Mouse (Mus musculus) ES-CJ7 (cell line): Measurements from ENCODE around the gene Tspan15.

Experiments
- DNase-seq: peaks from one replicate; pipeline ENCODE4 v3.0.0; 2011; ENCODE audit warnings: low read depth, low spot score

The Tspan15 gene

DNA sequence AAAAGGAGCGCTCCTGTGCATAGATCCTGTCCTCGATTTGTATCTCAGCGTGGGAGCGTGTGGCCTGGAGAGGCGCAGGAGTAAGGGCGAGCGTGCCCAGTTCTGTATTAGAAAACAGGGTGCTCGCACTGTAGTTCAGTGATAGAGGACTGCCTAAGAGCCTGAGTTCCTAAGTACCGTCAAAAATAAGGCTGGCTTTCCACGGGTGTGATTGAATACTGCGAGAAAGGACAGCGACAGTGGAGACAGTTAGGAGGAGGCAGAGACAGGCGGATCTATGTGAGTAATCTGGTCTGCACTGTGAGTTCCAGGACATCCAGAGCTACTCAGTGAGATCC, 313 bp upstream of the Tspan15 start:
- DNase-seq: no peak

DNA sequence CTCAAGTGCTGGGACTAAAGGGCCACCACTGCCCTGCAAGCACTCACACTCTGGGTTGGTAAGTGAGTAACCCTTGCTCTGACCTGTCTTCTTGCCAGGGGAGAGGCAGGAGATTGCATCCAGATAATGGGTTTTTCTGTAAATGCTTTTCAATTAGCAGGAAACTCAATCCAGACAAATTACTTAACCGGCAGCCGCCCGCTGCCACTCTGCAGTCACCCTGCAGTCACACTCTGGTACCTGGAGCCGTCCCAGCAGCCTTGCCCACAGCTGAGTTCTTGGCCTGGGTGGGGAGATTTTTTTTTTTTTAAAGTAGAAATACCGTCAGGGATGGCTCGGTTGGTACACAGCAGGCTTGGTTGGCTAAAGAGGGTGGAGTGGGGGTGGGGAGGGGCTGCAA, 2.9 kb downstream of the Tspan15 start:
- DNase-seq: no peak

- DNase-seq: no peak
These were observed 5.2 kb downstream of the Tspan15 start for GRCm38 (mm10) chr10:62225839-62226238.

DNA sequence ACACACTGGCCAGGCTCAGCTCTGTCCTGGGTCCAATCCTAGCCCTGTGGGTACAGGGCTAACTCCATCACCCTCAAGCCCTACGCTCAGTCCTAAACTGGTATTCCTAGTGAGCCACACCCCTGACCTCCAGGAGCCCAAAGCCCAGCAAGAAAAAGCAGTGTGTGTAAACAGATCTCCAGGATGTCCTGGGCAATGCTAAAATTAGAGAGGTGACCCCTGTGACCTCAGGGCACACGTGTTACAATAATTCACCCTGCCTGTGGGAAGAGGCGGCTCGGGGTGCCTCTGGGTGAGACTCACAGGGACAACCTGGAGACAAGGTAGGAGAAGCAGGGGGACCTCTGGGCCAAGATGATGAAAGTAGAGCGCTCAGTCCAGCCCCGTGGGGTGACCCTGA, 6.8 kb downstream of the Tspan15 start:
- DNase-seq: no peak

GRCm38 (mm10) chr10:62222777-62223176, 8.3 kb downstream of the Tspan15 start:
- DNase-seq: no peak

DNA sequence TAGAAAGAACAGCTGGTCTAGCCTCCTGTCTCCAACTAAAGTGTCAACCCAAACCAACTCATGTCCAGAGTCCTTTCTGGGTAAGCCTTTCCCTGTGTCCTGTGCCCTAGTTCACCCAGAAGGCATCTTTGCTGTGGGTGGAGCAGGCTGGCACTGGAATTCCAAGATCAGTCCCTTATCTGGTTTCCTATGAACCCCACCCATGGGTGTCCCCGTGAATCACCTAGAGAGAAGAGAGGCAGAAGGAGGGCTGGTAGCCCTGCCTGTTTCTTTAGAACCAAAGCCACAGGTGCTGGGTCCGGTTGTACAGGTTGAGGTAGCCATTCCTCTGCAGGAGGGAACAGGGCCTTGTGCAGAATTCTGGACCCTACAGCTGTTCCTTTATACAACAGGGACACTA, 9.4 kb downstream of the Tspan15 start:
- no peak for DNase-seq

GRCm38 (mm10) chr10:62220732-62221514, 10.1 kb downstream of the Tspan15 start:
- DNase-seq: no peak

- DNase-seq: no peak
These were observed 12.3 kb downstream of the Tspan15 start for GRCm38 (mm10) chr10:62218789-62219172.

DNA sequence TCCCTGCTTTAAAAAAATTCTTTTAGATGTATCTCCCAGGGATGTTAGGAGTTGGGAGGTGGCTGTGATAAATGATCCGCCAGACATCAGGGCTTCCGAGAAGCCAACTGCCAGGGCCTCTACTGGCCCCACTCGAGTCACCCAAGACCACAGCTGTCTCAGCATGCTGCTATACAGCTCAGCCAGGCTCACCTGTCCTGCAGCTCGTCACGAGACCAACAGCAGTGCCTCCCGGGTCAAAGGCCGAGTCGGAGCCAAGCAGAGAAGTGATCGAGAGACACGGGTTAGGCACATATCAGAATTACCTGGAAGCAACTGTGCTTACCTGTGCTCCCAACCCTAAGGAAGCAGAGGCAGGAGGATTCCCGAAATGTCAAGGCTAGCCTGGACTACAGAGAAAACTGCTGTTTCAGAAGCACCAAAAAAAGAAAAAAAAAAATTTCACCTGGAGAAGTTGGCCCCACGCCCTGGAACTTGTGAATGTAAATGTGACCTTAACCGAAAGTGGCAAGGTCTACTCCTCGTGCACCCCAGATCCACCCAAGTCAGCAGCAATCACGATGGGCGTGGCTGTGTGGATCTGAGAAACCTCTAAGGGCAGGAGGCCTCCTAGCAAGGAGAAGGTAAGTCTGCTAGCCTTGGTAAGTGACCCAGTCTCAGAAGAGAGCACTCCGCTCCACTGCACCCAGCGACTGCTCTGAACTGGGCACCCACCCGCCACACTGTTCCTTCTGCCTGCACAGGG, 12.8 kb downstream of the Tspan15 start:
- no peak for DNase-seq

GRCm38 (mm10) chr10:62217196-62217595, 13.9 kb downstream of the Tspan15 start:
- peak; percentile 57 for DNase-seq

DNA sequence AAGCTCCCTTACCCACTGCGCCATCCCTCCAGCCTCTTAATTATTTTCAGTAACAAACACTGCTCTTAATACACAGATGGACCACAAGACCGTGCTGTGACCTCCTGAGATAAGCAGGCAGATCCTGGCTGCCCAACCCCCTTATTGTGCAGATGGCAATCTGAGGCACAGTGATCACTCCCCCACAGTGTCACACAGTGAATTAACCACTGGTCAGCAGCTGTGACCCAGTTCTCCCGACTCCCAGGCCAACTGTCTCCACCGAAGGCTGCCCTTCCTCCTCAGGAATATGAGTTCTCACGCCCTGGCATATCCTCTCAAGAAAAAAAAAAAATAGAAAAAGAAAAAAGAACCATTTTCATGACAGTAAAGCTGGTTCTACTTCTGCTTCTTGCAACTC, 14.5 kb downstream of the Tspan15 start:
- no peak for DNase-seq

- no peak for DNase-seq
These were observed 15.4 kb downstream of the Tspan15 start for GRCm38 (mm10) chr10:62215633-62216032.

DNA sequence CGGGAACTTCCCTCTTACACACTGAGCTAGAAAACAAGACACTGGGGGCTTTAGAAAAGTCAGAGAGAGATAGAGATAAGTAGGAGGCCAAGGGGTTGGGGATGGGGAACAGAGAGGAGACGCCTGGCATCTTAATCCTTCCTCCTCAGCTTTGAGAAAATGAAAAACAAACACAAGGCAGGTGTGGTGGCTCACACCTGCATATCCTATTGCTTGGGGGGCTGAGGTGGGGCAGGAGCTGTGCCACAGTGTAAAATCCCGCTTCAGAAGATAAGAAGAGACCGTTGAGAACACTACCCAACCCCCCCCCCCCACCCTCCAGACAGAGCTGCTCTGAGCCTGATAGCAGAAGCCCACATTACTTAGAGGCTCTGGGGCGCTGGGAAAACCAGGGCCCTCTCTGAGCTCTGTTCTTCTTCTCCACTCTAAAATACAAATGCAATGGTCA, 15.9 kb downstream of the Tspan15 start:
- no peak for DNase-seq

- DNase-seq: no peak
These were observed 19.7 kb downstream of the Tspan15 start for GRCm38 (mm10) chr10:62211310-62211709.

DNA sequence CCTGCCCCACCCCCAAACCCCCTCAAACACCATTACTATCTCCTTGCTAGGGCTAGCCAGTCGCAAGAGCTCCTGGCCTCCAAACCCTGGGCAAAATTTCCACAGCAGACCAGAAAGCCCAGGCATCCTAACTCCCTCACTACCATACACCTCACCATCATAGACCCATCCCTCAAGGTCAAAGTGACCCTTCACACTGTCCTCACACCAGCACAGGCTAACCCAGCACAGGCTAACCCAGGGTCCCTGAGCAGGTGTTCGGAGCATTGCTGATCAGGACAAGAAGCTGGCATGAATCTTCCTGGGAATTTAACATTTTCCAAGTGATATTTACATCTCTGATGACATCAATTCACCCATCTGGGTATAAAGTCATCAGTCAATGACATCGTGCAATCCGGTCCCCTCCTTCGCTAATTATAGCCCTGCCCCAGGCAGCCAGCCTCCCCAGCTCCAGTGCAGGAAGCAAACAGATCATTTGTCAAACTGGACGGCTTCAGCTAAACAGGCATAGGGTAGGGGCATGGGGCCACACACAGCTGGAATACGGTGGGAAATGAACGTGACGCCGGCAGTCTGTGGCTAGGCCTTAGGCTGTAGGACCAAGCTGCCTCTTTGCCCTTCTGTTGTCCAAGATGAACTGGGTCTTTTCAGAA, 22.7 kb downstream of the Tspan15 start:
- no peak for DNase-seq

DNA sequence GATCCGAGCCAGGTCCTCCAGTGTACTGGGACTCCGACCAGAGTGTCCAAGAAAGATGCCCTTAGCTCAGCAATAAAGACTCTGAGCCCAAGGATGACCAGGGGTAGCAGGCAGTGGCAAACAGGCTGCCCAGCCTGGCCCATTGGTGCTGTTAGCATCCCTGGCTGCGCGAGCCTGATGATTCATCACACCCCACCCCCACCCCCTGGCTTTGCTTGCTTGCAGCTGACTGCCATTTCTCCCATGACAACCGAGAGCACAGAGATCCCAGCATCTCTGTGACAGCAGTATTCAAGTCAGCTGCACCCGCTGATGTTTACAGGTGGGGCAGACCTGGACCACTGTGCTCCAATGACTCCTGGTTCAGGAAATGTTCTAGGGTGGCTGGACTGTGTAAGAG, 28.5 kb downstream of the Tspan15 start:
- no peak for DNase-seq

DNA sequence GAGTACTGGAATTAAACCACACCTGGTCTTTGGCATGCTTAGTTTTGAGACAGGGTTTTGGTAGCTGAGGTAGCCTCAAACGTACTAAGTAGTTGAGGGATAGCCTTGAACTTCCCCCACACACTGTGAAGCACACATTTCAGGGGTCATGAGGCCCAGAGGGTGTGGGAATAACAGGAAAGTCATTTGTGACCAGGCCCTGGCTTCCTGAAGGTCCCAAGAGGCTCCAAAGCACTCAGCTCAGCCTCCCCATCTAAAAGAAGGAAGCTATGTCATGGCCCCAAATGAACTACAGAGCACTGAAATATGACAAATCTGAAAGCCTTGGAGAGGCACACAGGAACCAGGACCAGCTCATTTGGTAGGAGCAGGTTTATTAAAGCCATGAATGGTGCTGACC, 32.2 kb downstream of the Tspan15 start:
- DNase-seq: no peak

- no peak for DNase-seq
These were observed 33.6 kb downstream of the Tspan15 start for GRCm38 (mm10) chr10:62197403-62197802.

DNA sequence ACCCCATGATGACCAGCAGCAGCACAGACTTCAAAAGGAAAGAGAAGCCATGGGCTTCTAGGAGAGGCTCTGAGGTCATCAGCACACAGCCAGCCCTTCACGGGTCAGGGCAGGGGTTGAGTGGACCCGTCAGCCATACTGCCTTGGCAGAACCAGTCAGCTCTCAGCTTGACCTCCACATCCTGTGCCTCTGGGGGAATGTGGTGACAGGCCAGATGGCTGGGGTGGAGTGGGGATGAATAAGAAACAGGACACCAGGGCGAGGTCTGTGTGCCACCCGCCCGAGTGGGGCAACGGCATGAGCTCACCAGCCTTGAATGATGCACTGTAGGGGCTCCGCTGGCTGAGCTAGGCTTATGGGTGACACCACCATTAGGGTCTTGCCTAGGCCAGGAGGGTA, 35.7 kb downstream of the Tspan15 start:
- DNase-seq: no peak

DNA sequence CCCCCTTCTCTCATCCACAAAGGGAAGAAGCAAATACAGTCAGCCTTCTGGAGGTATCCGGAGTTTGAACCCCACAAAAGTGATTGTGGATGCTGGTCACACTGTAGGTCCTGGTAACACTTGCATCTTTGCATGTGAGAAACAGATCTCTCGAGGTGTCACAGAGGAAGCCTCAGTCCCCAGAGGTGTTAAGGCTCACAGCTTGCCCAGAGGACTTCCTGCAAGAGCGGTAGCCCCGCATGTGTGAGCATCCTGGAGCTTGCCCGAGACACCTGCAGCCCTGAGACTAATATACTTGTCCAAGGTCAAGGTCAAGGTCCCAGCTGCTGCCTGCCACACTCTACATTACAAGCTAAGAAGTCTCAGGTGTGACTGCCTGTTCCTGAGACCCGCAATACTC, 36.1 kb downstream of the Tspan15 start:
- DNase-seq: no peak

DNA sequence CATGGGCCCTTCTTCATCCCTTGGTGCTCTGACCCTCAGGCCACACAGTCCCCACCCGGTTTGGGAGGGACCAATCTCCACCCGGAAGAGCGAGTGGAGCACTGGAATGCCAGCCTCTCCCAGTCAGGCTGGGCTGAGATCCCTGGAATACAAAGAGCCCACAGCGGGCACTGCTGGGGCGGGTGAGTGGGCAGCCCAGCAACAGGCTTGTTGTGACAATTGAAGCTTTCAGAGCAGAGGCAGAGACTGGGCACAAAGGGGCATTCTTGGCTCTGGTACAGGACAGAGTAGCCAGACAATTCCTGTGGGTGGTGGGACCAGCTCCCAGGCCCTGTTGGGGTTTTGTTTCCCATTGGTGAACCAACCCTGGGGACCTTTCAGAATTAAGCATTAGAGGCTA, 36.6 kb downstream of the Tspan15 start:
- DNase-seq: no peak

GRCm38 (mm10) chr10:62194043-62194442, 37.0 kb downstream of the Tspan15 start:
- no peak for DNase-seq

DNA sequence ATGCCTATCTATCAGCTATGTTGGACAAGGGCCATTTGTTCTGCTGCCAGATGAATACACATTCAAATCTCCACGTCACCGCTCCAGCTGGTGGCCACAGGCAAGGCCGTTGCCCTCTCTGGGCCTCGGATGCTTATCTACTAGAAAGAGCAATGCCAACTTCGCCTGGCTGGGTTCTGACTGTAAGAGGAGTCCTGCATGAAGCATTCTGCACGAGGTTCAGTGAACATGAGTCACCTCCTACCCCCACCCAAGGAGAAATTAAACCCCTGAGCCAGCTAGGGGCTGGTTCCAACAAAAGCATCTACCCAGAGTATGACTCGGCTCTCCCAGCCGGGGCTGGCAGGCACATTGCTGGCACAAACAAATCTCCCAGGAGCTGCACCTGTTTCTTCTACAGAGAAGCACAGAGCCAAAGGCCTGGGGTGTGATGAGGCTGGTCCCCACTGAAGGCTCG, 38.3 kb downstream of the Tspan15 start:
- no peak for DNase-seq
